Mouse (Mus musculus) intestine, postnatal 0 days (tissue): ENCODE measurements at regions not wholly inside any gene's neighbourhood (a gene's known extent, or its start where the extent isn't known, plus 50 kb on each side); places are given as distances from the start of the nearest gene placed in this dataset.

Experiments
- ATAC-seq: fragments of 200-750 bp; cut with Nextera tagmentation; 2 replicates; pipeline ENCODE4 v1.8.0; 2017; ENCODE audit warnings: mild to moderate bottlenecking, moderate TSS enrichment, moderate library complexity
- H3K27ac ChIP-seq: fragments of 300-500 bp; sonication (generic); 2 replicates; pipeline ENCODE4 v1.5.1; 2014; ENCODE audit warnings: mild to moderate bottlenecking, low read depth, low read length, moderate library complexity
- H3K27me3 ChIP-seq: fragments of 300-500 bp; sonication (generic); replicated peaks from 2 replicates; pipeline ENCODE4 v1.6.1; 2014; ENCODE audit warnings: low read length, mixed read lengths; ENCODE audit not compliant: control insufficient read depth, insufficient read depth
- H3K36me3 ChIP-seq: fragments of 300-500 bp; sonication (generic); 2 replicates; pipeline ENCODE4 v1.6.1; 2014; ENCODE audit warnings: mild to moderate bottlenecking, moderate library complexity; ENCODE audit not compliant: control insufficient read depth, insufficient read depth
- H3K4me1 ChIP-seq: fragments of 300-500 bp; sonication (generic); replicated peaks from 2 replicates; pipeline ENCODE4 v1.6.1; 2014; ENCODE audit warnings: antibody characterized with exemption, low read length, mixed read lengths; ENCODE audit not compliant: control insufficient read depth, insufficient read depth
- H3K4me2 ChIP-seq: fragments of 300-500 bp; sonication (generic); replicated peaks from 2 replicates; pipeline ENCODE4 v1.6.1; 2014; ENCODE audit warnings: low read depth, mild to moderate bottlenecking, moderate library complexity
- H3K4me3 ChIP-seq: fragments of 300-500 bp; sonication (generic); 2 replicates; pipeline ENCODE4 v1.5.1; 2014; ENCODE audit warnings: low read depth, low read length
- H3K9ac ChIP-seq: fragments of 300-500 bp; sonication (generic); 2 replicates; pipeline ENCODE4 v1.6.1; 2014; ENCODE audit warnings: mild to moderate bottlenecking, low read depth, low read length
- H3K9me3 ChIP-seq: fragments of 300-500 bp; sonication (generic); 2 replicates; pipeline ENCODE4 v1.6.1; 2016; ENCODE audit warnings: mixed run types; ENCODE audit not compliant: control insufficient read depth
- CTCF ChIP-seq: sonication (generic); IDR thresholded peaks from 2 replicates; pipeline ENCODE4 v1.5.1; 2016; ENCODE audit warnings: low read depth, mild to moderate bottlenecking, control low read depth, antibody characterized with exemption, moderate library complexity
- WGBS: fragments of 180-500 bp; shearing (Covaris S2); extraction: QIAGEN DNeasy Blood & Tissue Kit; methylation state at CpG from one replicate; pipeline ENCODE4 v1.1.7; 2014; 5-methylcytosine and 5-hydroxymethylcytosine counted together

DNA sequence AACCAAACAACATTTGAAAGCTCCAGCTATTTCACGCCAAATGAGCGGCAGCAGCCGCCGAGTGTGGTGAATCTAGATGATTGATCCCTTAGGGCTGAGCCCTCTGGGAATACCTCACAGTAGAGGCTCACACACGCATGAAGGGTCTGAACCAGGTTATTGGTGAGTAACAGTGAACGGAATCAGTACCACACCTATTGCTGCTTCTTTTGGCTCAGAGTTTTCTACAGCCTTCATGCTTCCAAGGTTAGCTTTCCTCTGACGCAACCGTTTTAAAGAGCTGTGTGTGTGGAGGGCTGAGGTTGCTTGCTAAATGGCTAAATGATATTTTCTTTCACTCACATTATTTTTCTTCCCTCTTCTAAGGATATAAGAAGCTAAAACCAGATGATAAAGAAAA lies 464.4 kb downstream of the Gja1 start:
- H3K9me3 ChIP-seq: no peaks in the 10 kb centered on the region
- H3K27ac ChIP-seq: no peak overlapping the region
- H3K4me3 ChIP-seq: no peak overlapping the region
- no peak for ATAC-seq
- H3K4me1 ChIP-seq: no peaks in the 10 kb centered on the region
- H3K4me2 ChIP-seq: no peak overlapping the region
- H3K27me3 ChIP-seq: no peaks in the 10 kb centered on the region
- 86% methylated on average over 8 of the region's 8 CpGs for WGBS
- no peak for TF ChIP-seq CTCF
- H3K36me3 ChIP-seq: no peaks in the 10 kb centered on the region
- no peak overlapping the region for H3K9ac ChIP-seq

DNA sequence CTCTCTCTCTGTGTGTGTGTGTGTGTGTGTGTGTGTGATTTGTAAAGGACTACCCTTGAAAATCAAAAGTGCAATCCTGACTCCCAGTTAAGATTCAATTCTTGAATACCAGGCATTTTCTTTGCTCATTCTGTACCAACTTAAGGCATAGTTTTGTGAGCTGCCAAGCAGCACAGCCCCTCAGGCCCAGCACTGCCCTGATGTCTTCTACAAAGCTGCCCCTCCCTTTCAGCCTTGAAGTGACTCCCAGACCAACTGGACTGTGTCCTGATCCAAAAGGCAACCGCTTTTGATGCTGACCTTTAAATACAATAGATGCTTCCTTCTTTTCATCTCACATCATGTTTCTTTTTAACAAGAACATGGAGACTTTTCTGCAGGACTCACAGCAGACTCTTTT lies 464.8 kb downstream of the Gja1 start:
- Histone ChIP-seq H3K4me3 (no peak overlapping the region), H3K27ac (no peak overlapping the region), H3K4me2 (no peak overlapping the region), H3K9me3 (no peaks in the 10 kb centered on the region), H3K4me1 (no peaks in the 10 kb centered on the region), H3K27me3 (no peaks in the 10 kb centered on the region), H3K9ac (no peak overlapping the region), H3K36me3 (no peaks in the 10 kb centered on the region)
- 72% methylated on average over 1 of the region's 1 CpGs for WGBS
- ATAC-seq: no peak
- TF ChIP-seq CTCF: no peak

DNA sequence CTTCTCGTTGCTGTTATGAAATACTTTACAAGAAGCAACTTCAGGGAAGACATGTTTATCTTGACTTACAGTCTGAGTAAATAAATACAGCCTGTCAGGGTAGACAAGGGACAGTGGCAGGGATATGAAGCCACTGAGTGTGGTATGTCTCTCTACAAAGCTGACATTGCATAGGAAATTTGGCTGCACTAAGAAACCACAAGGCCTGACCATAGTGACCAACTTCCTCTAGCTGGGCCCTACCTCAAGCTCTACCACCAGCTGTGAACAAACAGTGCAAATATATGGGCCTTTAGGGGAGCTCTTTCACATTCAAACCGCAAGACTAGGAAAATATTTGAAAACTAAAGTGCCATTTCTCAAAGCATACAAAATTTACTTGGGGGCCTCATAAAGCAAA lies 475.4 kb downstream of the Gja1 start:
- ATAC-seq: no peak
- no peak overlapping the region for H3K4me2 ChIP-seq
- no peaks in the 10 kb centered on the region for H3K9me3 ChIP-seq
- no peaks in the 10 kb centered on the region for H3K36me3 ChIP-seq
- H3K27ac ChIP-seq: no peak overlapping the region
- H3K9ac ChIP-seq: no peak overlapping the region
- no peaks in the 10 kb centered on the region for H3K27me3 ChIP-seq
- no peak overlapping the region for H3K4me3 ChIP-seq
- TF ChIP-seq CTCF: no peak
- no peaks in the 10 kb centered on the region for H3K4me1 ChIP-seq
- WGBS: 71% methylated on average over 2 of the region's 2 CpGs

DNA sequence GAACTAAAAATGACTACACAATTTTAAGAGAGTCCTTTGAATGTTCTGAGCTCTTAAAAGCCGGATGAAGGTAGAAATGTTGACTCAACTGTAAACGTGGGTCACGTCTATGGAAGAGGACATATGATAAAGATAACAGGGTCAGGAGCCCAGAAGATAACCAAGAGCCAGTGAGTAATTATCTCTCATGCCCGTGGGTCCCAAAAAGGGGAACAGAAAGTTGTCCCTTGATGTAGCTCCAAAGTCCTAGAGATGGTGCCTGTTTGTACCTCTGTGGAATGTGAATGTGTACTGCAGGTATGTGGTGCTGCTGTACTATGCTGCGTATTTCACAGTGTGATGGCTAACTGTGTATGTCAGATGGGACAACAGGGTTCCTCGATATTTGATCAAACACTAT lies 479.1 kb downstream of the Gja1 start:
- 71% methylated on average over 6 of the region's 6 CpGs for WGBS
- ATAC-seq: no peak

DNA sequence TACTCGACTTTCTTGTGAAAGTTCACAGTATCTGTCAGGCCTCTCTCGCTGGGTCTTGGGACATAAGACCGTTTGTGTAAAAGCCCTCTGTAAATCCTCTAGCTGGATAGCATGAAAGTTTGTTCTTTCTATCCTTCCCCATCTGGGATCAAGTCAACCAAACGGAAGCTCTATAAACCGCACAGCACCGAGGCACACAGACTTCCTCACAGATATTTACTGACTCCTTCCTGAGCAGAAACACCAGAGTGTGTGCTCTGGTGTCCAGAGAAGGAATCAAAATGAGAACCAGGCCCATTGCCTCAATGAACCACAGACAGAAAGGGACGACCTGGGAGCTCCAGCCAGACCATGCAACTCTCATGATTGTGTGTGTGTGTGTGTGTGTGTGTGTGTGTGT lies 502.6 kb downstream of the Gja1 start:
- H3K4me3 ChIP-seq: no peak overlapping the region
- H3K4me1 ChIP-seq: no peaks in the 10 kb centered on the region
- no peaks in the 10 kb centered on the region for H3K27me3 ChIP-seq
- WGBS: 68% methylated on average over 7 of the region's 7 CpGs
- H3K4me2 ChIP-seq: no peak overlapping the region
- H3K9me3 ChIP-seq: no peaks in the 10 kb centered on the region
- H3K36me3 ChIP-seq: no peaks in the 10 kb centered on the region
- H3K9ac ChIP-seq: no peak overlapping the region
- no peak for TF ChIP-seq CTCF
- ATAC-seq: no peak
- H3K27ac ChIP-seq: no peak overlapping the region

More for the DNA sequence above, 479.1 kb downstream of the Gja1 start:
- Histone ChIP-seq H3K4me3 (no peak overlapping the region), H3K4me1 (no peaks in the 10 kb centered on the region), H3K9me3 (no peaks in the 10 kb centered on the region), H3K27me3 (no peaks in the 10 kb centered on the region), H3K4me2 (no peak overlapping the region), H3K36me3 (no peaks in the 10 kb centered on the region), H3K9ac (no peak overlapping the region), H3K27ac (no peak overlapping the region)
- no peak for TF ChIP-seq CTCF

DNA sequence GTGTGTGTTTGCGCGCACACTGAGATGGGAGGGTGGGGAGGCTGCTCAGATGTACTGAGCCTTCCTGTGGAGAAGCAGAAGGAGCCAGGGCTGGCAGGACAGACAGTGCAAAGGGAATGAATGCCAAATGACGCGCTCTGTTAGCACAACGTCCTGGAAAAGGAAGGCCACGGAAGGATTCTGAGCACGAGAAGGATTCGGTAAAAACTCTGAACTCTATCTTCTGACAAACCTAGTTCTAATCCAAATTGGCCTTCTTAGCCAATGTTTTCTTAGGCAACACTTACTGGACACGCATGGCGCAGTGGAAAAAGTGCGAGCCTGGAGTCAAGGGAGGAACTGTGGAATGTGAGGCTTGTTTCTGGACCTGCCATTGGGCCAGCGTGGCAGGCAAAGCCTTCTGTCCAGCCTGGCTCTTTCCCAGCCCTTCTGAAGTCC lies 503.0 kb downstream of the Gja1 start:
- Histone ChIP-seq H3K4me2 (no peak overlapping the region), H3K4me1 (no peaks in the 10 kb centered on the region), H3K27ac (no peak overlapping the region), H3K9ac (no peak overlapping the region), H3K27me3 (no peaks in the 10 kb centered on the region), H3K36me3 (no peaks in the 10 kb centered on the region), H3K4me3 (no peak overlapping the region), H3K9me3 (no peaks in the 10 kb centered on the region)
- ATAC-seq: no peak
- whole genome bisulfite sequencing: 90% methylated on average over 12 of the region's 12 CpGs
- TF ChIP-seq CTCF: no peak
